Mouse (Mus musculus): ENCODE data around the gene Prmt7.

Prmt7 gene

DNA sequence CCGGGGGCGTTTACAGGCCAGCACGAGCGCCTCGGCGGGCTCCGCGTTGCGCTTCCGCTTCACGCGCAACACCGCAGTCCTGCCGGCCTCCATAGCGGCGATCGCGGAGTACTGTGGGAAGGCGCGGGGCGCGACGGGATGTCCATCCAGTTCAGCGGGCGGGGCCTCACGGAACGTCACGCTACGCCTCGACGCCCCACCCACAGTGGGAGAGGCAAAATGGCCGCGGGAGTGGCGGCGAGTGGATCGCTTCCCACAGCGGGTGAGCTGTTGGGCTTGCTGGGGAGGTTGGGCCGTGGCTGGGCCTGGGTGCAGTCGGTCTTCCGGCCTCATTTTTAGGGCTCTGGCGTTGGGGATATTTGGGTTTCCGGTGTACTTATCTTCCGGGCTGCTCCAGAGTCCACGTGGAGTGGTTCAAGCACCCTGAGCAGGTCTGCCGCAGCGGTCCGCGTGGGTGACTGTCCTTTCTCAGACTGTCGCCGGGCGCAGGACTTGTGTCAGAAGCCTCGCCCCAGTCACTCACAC, at the start of gene Prmt7, which contains the start of gene Slc7a6os:
Gene Prmt7 (plus strand): TSS at position 116 of the 525 bp plus-strand sequence.
Gene Slc7a6os (minus strand): TSS at position 115 of the 525 bp plus-strand sequence.
- DNase-seq (ENCODE audit: low spot score in 2 of 2), result peak; percentile 87 to 95

DNA sequence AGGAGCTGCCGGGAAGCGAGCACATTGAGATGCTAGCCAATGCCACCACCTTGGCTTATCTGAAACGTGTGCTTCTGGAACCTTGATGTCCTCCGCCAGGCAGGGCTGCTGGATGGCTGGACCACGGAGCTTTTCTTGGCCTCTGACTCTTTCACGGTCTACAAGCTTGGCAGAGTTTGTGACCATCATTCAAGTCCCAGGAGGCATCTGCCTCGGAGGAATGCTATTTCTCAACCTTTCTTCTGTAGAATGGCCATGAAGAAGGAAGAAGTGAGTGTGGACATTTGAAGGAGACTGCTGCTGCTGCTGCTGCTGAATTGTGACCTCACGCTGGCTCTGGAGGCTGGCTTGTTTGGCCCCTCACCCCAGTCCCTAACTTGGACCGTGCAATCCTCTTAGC, 47.5 kb upstream of the Prmt7 start:
- no peak for DNase-seq (ENCODE audit: low spot score in 2 of 2)

DNA sequence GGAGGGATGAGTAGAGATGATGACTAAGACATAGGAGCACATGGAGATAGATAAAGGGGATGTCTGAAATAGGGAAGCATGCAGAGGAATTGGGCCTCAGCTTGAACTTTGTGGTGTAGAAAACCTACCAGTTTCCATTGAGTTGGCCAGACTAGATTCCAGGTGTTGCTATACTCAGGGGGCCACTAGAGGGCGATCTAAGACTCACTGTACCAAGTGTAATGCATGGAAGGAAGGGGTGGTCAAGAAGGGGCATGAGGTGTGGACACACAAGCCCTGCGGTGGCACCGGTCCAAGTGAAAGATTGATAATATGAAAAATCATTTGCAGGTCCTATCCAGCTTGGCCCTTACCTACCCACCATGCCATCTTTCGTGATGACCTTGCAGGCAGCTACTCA, 45.3 kb upstream of the Prmt7 start:
- DNase-seq (ENCODE audit: low spot score in 2 of 2), result peak in 1 of 2 experiments; percentile 84

DNA sequence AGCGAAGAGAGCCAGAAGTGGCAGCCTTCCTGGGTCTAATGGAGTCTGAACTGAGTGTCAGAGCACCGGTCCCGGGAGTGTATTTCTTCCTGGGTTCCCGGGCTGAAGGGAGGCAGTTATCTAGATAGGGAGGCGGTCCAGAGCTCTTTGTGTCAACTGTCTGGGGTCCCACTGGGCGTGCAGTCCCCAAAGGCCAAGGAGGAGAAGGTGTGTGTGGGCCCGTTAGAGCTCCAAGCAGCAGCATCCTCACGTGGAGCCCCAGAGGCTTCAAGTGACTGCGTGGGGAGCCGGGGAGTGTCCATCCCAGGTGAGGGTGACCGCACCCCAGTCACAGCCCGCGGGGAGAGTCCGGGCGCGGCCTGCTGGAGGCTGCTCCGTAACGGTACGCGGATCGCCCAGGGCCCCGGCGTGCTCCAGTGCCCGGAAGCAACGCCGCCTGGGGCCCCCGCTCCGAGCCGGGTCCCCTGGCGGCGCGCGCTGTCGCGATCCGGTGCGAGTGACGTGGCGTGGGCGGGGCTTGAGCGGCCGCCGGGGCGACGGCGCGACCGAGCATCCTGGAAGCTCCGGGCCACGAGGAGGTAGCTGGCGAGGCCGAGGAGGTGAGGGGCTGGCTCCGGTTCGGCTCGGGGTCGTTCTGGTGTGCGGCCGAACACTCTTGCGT, 42.2 kb upstream of the Prmt7 start, which contains the start of gene Slc7a6:
Gene Slc7a6 (plus strand): TSS at position 502 of the 661 bp plus-strand sequence.
- DNase-seq (ENCODE audit: low spot score in 2 of 2), result peak; percentile 65 to 86

DNA sequence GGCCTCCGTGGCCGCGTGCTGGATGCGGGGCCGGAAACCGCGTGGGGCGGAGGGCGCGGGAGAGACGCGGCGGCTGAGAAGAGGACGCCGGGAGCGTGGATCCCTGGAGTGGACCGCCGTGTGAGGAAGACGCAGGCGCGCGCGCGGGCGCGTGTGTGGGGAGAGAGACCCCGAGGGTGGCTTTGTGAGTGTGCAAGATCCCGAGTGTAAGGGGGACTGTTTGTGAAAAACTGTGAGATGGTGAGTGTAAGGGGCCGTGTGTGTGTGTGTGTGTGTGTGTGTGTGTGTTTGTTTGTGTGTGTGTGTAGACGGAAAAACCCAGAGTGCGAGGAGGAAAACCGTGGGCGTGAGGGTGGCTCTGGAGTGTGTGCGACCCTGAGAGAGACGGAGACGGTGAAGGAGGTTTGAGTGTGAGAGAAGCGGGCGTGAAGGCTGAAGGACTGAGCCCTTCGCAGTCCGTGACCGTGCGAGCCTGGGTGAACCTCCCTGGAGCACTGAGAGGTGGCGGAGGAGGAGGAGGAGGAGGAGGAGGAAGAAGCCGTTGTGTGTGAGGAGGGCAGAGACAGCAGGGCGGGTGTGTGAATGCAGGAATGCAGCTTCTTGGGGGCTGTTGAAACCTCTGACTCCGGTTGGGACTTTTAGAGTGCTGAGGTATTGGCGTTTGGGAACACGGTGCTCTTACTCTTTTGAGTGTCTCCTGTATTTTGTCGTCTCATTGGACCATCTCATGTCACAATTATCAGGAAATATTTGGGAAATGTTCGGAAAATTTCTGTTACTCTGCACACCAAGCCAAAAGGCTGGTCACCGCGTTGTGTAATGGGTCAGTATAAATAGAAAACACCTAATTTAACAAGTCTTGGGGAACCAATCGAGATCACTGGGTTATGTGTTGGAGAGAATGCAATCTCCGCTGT, 41.5 kb upstream of the Prmt7 start:
- no peak for DNase-seq (ENCODE audit: low spot score in 2 of 2)

DNA sequence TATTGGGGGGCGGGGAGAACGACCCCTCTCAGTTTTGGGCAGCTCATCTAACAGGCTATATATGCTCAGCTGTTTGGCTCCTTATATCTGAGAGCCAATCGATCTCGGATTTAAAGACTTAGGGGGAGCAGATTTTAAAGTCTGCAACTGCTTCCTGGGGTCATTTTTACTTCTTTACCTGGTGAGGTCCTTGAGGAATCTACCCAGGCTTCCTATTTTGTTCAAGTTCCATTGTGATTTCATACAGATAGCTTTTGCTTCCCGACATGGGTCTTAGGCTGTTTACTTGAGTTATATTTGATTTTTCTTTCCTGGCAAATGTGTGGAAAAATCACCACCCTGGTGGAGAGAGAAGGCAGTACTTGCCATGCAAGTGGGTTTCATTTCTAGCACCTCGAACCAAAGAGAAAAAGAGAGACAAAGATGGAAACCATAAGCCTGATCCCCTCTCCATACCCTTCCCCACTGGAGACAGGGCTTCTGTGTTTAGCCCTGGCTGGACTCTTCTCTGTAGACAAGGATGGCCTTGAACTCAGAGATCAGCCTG, 40.7 kb upstream of the Prmt7 start:
- no peak for DNase-seq (ENCODE audit: low spot score in 2 of 2)

DNA sequence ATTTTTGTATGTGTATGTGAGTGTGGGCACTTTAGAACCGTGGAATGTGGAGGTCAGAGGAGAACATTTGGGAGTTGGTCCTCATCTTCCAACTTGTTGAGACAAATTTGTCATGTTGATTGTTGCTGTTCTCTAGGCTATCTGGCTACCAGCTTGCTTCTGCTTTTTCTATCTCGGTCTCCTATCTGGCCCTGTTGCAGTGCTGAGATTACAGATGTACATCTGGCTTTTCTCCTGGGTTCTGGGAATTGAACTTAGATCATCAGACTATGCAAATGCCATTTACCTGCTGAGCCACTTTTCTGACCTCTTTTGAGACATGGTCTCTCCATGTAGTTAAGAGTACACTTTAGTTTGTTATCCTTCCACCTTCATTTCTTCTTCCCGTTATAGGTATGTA, 37.2 kb upstream of the Prmt7 start:
- no peak for DNase-seq (ENCODE audit: low spot score in 2 of 2)

DNA sequence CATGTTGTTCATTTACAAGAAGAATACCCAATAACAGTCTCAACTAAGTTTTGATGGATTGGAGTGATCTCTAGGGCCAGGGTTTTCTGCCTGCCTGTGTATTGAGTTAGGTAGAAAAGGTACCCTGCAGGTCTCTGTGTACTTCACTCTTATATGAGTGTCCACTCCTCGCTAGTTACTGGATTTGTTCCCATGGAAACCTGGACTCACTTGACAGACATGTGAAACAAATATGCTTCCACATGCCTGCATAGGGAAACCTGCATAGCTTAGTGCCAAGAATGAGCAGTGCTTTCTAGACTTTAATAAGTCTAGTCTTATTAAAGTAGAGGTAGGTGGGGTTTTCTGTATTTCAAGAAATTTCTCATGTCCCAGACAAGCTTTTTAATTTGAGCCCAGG, 33.8 kb upstream of the Prmt7 start:
- DNase-seq (ENCODE audit: low spot score in 2 of 2), result no peak

DNA sequence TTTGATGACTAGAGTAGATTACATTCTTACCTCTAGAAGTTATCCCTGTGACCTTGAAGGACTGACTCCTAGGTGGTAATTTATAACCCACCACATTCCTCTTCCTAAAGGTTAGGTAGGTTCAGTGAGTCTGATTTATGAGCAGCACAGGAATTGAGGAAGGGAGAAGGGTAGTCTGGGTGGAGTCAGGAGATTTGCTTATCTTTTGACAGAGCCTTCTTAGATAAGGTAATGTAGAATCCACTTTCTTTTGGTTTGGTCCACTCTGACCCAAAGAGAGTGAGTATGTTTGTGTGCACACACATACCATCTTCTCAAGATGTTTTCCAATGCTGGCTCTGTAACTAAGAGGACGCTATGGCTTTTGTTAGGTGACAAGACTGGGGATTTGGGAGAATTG, 33.1 kb upstream of the Prmt7 start:
- DNase-seq (ENCODE audit: low spot score in 2 of 2), result no peak

DNA sequence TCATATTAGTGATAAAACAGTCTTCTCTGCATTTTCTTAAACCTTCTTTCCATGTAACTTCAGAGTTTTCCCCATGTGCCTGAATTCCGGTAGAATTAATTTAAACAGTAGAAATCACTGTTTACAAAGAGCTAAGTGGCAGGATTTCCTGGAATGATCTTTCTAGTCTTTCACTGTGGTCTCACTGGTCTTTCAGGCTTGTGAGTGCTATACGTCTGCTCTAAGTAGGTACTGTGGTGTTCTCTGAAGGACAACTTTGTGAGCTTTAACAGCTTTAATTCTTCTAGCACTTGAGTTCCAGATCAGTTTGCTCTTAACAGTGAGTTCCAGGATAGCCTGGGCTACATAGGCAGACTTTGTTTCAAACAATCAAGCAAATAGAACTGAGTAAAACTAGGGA, 32.3 kb upstream of the Prmt7 start:
- DNase-seq (ENCODE audit: low spot score in 2 of 2), result no peak

DNA sequence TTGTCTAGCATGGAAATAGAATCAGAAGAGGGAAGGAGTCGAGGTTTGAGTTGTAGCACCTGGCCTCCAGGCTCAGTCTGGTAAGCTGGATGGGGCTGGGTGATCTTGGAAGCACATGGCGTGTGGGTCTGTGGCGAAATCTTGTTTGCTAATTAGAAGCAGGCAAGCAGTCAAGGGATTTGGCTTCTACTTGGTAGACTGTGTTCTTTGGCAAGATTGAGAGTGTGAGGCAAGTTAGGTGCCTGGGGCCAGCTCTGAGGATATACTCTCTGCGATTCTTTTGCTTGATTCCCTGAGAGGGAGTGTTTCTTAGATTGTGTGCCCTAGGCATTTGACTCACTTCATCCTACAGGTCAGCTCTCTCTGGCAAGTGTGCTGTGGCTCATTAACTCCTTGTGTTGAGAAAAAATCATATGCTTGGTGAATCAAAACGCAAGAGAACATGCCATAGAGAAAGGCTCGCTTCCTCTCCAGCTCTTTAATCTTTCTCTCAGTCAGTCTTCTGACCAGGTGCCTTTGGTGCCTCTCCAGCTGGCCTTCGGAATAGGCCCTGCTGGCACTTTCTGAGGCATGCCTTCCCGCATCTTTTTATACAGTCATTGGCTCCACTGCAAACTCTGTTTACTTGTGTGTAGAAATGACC, 25.0 kb upstream of the Prmt7 start:
- DNase-seq (ENCODE audit: low spot score in 2 of 2), result peak in 1 of 2 experiments; percentile 43

DNA sequence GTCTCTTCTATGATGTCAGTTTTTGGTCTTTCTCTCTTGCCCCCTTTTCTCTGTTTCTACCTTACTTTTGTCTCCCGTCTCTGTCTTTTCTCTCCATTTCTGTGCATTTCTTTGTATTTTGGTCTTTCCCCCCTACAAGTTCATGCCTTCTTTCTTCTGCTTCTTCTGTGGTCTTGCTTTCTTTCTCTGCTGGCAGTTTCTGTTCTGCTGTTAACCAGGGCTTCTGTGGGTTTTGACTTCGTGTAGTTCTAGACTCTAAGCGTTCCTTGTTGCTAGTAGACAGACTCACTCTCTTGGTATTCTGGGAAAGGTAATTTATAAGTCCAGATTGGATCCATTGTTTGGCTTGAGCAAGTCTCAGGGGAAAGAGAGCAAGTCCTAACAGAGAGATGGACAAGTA, 24.3 kb upstream of the Prmt7 start:
- no peak for DNase-seq (ENCODE audit: low spot score in 2 of 2)

DNA sequence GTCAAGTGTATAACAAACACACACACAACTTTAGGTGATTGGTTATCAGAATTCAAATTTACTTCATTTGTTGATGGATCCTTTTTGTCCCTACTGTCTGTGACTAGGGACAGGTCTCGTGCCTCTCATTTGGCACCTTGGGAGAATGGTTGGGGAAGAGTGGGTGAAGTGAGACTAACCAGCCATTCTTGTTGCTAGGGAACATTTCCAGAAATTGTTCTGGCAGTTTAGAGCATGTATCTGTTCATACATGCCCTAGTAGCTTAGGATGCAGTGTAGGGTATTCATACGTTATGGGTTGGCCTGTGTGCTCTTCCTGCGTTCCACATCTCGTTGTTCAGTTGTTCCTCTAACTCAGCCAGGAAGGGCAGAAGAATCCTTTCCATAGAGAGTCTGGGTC, 21.6 kb upstream of the Prmt7 start:
- DNase-seq (ENCODE audit: low spot score in 2 of 2), result no peak

DNA sequence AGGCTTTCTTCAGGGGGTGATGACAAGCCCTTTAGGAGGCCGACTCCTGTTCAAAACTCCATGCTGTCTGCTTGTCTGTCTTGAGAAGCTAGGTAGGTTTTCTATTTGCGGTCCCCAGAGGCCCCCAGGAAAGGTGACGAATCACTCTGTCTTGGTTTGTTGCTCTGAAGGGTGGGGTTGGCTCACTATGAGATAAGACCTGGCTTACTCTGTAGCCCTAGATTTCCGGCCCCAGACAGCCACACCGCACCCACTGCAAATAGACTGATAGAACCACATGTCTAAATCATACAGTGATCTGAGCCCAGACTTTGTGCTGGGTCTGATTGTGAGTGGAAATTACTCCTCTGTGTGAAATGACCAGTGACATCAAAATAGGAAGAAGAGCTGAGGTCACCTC, 19.1 kb upstream of the Prmt7 start:
- no peak for DNase-seq (ENCODE audit: low spot score in 2 of 2)

DNA sequence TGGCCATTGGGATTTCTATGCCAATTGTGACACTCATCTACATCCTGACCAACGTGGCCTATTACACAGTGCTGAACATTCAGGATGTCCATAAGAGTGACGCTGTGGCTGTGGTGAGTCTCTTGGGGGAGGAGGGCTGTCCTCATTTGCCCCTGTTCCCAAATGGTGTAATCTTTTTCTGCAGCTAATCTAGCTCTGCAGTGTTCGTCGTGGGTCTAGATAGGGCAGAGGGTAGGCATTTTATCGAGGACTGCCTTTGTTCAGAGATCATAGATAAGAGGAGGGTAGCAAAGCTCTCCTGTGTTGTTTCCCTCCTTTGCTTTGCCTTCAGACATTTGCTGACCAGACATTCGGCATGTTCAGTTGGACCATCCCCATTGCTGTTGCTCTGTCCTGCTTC, 17.6 kb upstream of the Prmt7 start:
- DNase-seq (ENCODE audit: low spot score in 2 of 2), result no peak

DNA sequence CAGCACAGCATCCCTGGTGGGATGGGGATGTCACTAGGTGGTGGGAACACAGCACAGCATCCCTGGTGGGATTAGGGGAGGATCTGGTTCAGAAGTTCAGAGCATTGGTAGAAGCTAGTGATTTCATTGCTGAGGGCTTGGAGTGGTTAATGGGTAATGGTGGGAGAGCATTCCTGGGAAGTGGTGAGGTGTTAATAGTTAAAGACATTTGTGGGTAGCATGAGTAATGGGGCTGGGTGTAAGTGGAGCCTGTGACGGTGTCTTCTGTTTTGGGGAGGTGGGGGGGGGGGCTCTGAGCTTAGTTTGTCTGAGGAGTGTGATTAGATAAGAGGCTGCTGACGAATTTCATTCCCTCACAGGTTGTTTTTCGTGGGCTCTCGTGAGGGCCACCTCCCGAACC, 16.7 kb upstream of the Prmt7 start:
- no peak for DNase-seq (ENCODE audit: low spot score in 2 of 2)

DNA sequence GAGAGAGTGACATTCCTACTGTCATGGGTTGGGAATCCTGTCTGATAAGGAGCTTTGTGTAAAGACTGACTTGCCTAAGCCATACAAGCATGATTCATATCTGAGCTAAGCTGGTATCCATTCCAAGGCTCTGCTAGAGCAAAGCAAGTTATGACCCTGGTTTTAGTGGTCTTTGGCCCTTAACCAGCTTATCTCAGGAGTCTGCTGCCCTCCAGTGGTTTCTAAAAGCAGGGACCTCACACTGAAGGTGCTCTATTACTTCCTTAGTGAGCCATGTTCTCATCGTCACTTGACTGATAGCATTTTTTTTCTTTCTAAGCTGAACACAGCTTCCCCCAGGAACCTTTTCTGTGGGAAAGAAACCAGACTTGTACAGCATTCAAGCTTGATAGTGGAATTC, 12.0 kb upstream of the Prmt7 start:
- peak in 1 of 2 experiments; percentile 22 for DNase-seq (ENCODE audit: low spot score in 2 of 2)

DNA sequence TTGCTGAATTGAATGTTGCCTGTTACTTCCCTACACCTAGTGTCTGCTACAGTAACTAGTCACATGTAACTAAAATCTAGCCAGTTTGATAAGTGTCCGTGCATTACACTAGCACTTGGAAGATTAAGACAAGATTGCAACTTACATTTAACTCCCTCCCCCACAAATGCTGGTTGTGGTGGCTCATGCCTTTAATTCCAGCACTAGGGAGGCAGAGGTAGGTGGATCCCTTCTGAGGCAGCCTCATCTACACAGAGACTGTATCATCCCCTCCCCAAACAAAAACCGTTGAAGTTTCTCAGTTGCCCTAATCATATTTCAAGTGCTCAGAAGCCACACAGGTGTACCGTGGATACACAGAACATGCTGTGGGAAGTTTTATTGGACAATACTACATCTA, 11.1 kb upstream of the Prmt7 start:
- peak in 1 of 2 experiments; percentile 28 for DNase-seq (ENCODE audit: low spot score in 2 of 2)

DNA sequence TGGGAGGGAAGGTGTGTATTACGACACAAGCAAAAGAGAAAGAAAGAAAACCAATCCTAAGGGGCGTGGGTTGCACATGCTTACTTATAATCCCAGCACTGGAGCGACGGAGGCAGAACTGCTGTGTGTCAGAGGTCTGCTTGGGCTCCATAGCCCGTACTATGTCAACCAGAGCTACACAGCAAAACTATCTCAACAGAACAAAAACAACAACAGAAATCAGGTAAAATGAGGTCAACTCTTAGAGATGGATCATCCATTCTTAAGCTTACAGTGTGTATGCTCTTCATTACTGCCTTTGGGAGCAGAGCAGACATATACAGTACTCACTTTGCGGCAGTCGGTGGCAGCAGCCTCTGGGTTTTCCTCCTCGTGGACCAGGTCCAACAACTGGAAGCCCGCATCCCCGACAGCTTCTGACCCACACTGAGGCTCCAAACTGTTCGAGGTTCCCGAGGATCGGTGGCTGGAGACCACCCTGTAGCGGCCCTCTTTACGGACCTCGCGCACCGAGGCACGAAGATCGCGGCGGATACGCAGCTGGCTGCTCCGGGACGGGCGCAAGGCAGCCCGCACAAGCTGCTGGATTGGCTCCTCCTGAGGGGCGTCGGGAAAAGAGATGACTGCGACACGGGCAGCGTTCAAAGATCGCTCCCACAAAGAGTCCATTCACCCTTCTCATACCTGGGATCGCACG, 553 bp upstream of the Prmt7 start:
- no peak for DNase-seq (ENCODE audit: low spot score in 2 of 2)

DNA sequence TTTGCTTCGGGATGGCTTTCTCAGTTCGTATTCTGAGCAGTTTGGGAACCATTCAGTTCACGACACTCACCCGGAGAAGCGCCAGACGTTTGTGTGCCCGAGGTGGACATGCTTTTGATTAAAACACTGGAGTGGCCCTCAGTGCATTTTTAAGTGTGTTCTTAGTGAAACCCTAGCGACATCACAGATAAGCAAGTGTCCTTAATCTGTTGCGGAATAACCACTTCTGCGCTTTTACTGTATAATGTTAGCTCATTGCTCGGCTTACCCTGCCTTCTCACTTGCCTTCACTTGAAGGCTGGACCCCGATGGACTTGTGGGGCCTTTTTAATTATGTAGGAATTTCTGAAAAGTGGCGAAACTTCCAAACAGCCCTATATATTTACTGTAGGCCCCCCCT, 685 bp downstream of the Prmt7 start:
- DNase-seq (ENCODE audit: low spot score in 2 of 2), result no peak

DNA sequence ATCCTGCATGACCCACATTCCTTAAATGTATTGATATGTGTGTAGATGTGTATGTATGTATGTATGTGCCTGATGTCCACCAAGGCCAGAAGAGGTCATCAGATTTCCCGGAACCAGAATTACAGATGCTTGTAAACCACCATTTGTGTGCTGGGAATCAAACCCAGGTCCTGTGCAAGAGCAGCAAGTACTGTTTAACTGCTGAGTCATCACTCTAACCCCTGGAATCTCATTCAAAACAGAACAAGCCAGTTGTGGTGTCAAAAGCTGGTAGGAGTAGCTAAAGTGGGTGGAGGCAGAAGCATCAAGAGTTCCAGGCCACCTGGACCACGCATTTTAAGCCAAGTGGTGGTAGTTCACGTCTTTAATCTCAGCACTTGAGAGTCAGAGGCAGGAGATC, 3.2 kb downstream of the Prmt7 start:
- DNase-seq (ENCODE audit: low spot score in 2 of 2), result no peak
